ENCODE assay signal across 30 mouse cellular contexts in the genomic region with DNA sequence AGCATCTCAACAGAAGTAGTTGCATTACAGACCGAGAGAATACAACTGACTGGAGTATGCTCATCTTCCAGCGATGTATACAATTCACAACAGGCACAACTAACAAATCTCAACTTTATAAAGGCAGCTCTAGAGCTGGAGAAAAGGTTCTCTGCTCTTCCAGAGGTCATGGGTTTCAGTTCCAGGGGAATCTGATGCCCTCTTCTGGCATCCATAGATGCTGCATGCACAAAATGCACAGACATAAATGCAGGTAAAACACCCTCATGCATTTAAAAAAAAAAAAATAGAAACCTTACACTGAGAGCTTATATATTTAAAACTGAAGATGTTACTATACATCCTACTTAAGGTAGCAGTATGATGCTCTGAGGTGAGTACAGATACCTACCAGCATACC. TPM values are rescaled to one million over a fixed set of nuclear protein-coding genes. Genes with fewer than 3 reads are reported as not detected.
DNase-seq lines count a peak whose midpoint lies in the region; ATAC-seq and TF ChIP-seq lines count a peak whose summit lies in the region.
"Had no signal": no experiment of that assay in that cellular context is flagged by ENCODE, and none has a peak within 500 bp of the region (broad histone marks: within the 10 kb centered on the region; RNA-seq: fewer than 3 reads in every experiment).

No protein-coding gene starts in this region.

- no peak overlapping the region for H3K4me2 ChIP-seq in forebrain, postnatal 0 days (ENCODE audit: low read depth)
- no peak overlapping the region for H3K4me2 ChIP-seq in forebrain, embryonic 15.5 days (replicated peaks)
- no peak overlapping the region for H3K4me2 ChIP-seq in kidney, postnatal 0 days (ENCODE audit: low read length)
- H3K4me2 ChIP-seq in lung, postnatal 0 days (replicated peaks; ENCODE audit: low read depth, low read length): no peak overlapping the region
- H3K4me2 ChIP-seq: embryonic facial prominence, embryonic 13.5 days had no signal

- ATAC-seq in forebrain, postnatal 0 days: no peak
- ATAC-seq in forebrain, embryonic 15.5 days (replicated peaks): no peak
- no peak for ATAC-seq in kidney, postnatal 0 days (replicated peaks; ENCODE audit: low FRiP score, low read depth)
- ATAC-seq in lung, postnatal 0 days: no peak
- 0 out of 2 replicates have a peak, but pooled peaks have one; percentile 19 for ATAC-seq in common myeloid progenitor, adult 5-6 weeks (replicated peaks; ENCODE audit: low read depth, poor library complexity, severe bottlenecking)
- ATAC-seq: forebrain, embryonic 16.5 days; hindbrain, embryonic 16.5 days had no signal

- H3K9ac ChIP-seq in forebrain, postnatal 0 days: no peak overlapping the region
- no peak overlapping the region for H3K9ac ChIP-seq in forebrain, embryonic 15.5 days (replicated peaks)
- no peak overlapping the region for H3K9ac ChIP-seq in kidney, postnatal 0 days (ENCODE audit: low read depth, low read length)
- H3K9ac ChIP-seq in lung, postnatal 0 days (replicated peaks; ENCODE audit: low read depth): no peak overlapping the region
- H3K9ac ChIP-seq: embryonic facial prominence, embryonic 13.5 days had no signal

- no peak for TF ChIP-seq EP300 in lung, postnatal 0 days (IDR thresholded peaks at IDR 0.05)

- H3K27me3 ChIP-seq in forebrain, postnatal 0 days (ENCODE audit: insufficient read depth, low read length): no peaks in the 10 kb centered on the region
- H3K27me3 ChIP-seq in forebrain, embryonic 15.5 days: no peaks in the 10 kb centered on the region
- H3K27me3 ChIP-seq in kidney, postnatal 0 days (ENCODE audit: insufficient read depth, low read length): no peaks in the 10 kb centered on the region
- no peaks in the 10 kb centered on the region for H3K27me3 ChIP-seq in lung, postnatal 0 days (replicated peaks; ENCODE audit: insufficient read depth, low read length)
- H3K27me3 ChIP-seq: CH12.LX; embryonic facial prominence, embryonic 13.5 days had no signal

- H3K9me3 ChIP-seq in forebrain, postnatal 0 days (ENCODE audit: low read length): no peaks in the 10 kb centered on the region
- H3K9me3 ChIP-seq in forebrain, embryonic 15.5 days: no peaks in the 10 kb centered on the region
- no peaks in the 10 kb centered on the region for H3K9me3 ChIP-seq in kidney, postnatal 0 days (replicated peaks; ENCODE audit: low read length)
- no peaks in the 10 kb centered on the region for H3K9me3 ChIP-seq in lung, postnatal 0 days (ENCODE audit: low read length)
- H3K9me3 ChIP-seq: embryonic facial prominence, embryonic 13.5 days; forebrain, embryonic 10.5 days had no signal

- no peak overlapping the region for H3K4me3 ChIP-seq in forebrain, postnatal 0 days (ENCODE audit: low read depth, low read length)
- no peak overlapping the region for H3K4me3 ChIP-seq in forebrain, embryonic 15.5 days
- H3K4me3 ChIP-seq in kidney, postnatal 0 days (replicated peaks; ENCODE audit: low read depth, low read length): no peak overlapping the region
- no peak overlapping the region for H3K4me3 ChIP-seq in lung, postnatal 0 days (ENCODE audit: low read depth, low read length)
- H3K4me3 ChIP-seq: embryonic facial prominence, embryonic 13.5 days; forebrain, embryonic 10.5 days had no signal

- peak; percentile 12; the same call in 1 of the 2 replicates for TF ChIP-seq CTCF in forebrain, postnatal 0 days (IDR thresholded peaks at IDR 0.05; ENCODE audit: low read depth)
- TF ChIP-seq CTCF in kidney, postnatal 0 days (IDR thresholded peaks at IDR 0.05; ENCODE audit: low read depth): peak; percentile 31; the same call in 1 of the 2 replicates
- peak; percentile 27; the same call in 1 of the 2 replicates for TF ChIP-seq CTCF in lung, postnatal 0 days (IDR thresholded peaks at IDR 0.05)

- 97% methylated on average over 2 of the region's 2 CpGs for WGBS in forebrain, postnatal 0 days
- 97% methylated on average over 2 of the region's 2 CpGs for WGBS in forebrain, embryonic 15.5 days
- 94% methylated on average over 2 of the region's 2 CpGs for WGBS in kidney, postnatal 0 days
- 95% methylated on average over 2 of the region's 2 CpGs for WGBS in lung, postnatal 0 days

- peaks cover 53% of the 10 kb centered on the region for H3K36me3 ChIP-seq in forebrain, postnatal 0 days (ENCODE audit: insufficient read depth)
- peaks cover 70% of the 10 kb centered on the region for H3K36me3 ChIP-seq in forebrain, embryonic 15.5 days
- H3K36me3 ChIP-seq in kidney, postnatal 0 days (ENCODE audit: insufficient read depth, low read length): peaks cover 54% of the 10 kb centered on the region
- H3K36me3 ChIP-seq in lung, postnatal 0 days (ENCODE audit: insufficient read depth, low read length): peaks cover 61% of the 10 kb centered on the region

- H3K4me1 ChIP-seq in forebrain, postnatal 0 days (ENCODE audit: insufficient read depth): no peaks in the 10 kb centered on the region
- no peaks in the 10 kb centered on the region for H3K4me1 ChIP-seq in forebrain, embryonic 15.5 days
- H3K4me1 ChIP-seq in kidney, postnatal 0 days (replicated peaks; ENCODE audit: insufficient read depth, low read length): no peaks in the 10 kb centered on the region
- H3K4me1 ChIP-seq in lung, postnatal 0 days (ENCODE audit: insufficient read depth, low read depth, low read length): no peaks in the 10 kb centered on the region
- H3K4me1 ChIP-seq: embryonic facial prominence, embryonic 13.5 days; forebrain, embryonic 10.5 days had no signal

- no peak for DNase-seq in forebrain, postnatal 0 days
- DNase-seq in kidney, postnatal 0 days (ENCODE audit: low spot score): no peak
- DNase-seq in kidney, postnatal 14 days: no peak
- DNase-seq in lung, postnatal 0 days (ENCODE audit: low spot score): no peak
- DNase-seq in lung, postnatal 4 days: no peak
- DNase-seq in embryo, embryonic 9.5 days (ENCODE audit: extremely low spot score): no peak
- DNase-seq: adrenal gland, adult 8-10 months; cerebellum, adult 11 months; cerebellum, adult 9-10 months; cerebellum, postnatal 36 days; embryo, embryonic 11 days; gastrocnemius, postnatal 36 days; heart, postnatal 14 days; kidney, adult 9 months; kidney, postnatal 36 days; layer of hippocampus, postnatal 36 days; lung, adult 18-20 months; lung, postnatal 10 days; midbrain, embryonic 14.5 days; right cerebral cortex, adult 18-20 months; spleen, adult 18-20 months; thymus, adult 18-20 months; thymus, postnatal 25 days had no signal

- H3K27ac ChIP-seq in forebrain, postnatal 0 days (ENCODE audit: low read depth, low read length): no peak overlapping the region
- H3K27ac ChIP-seq in forebrain, embryonic 15.5 days (replicated peaks): no peak overlapping the region
- no peak overlapping the region for H3K27ac ChIP-seq in kidney, postnatal 0 days
- H3K27ac ChIP-seq in lung, postnatal 0 days (ENCODE audit: low read length): no peak overlapping the region
- H3K27ac ChIP-seq: embryonic facial prominence, embryonic 13.5 days; forebrain, embryonic 10.5 days had no signal

RNA-seq across cellular contexts. Expression of gene Serinc3, which starts 13.2 kb away (rescaled TPM):
- total RNA-seq in forebrain, postnatal 0 days (2014; rRNA removed): 81.9 and 98.2 TPM in 2 replicates
- 26.4 and 31.7 TPM in 2 replicates for polyA plus RNA-seq in forebrain, postnatal 0 days (2015; fragmentation: Nextera tagmentation; extraction: Ambion mirVana)
- polyA plus RNA-seq in forebrain, embryonic 15.5 days (2015; fragmentation: Nextera tagmentation; extraction: Ambion mirVana): 27.9 and 28.8 TPM in 2 replicates
- 66.6 and 72.5 TPM in 2 replicates for polyA plus RNA-seq in kidney, postnatal 0 days (2015; fragmentation: Nextera tagmentation; extraction: Ambion mirVana)
- 96.7 and 106 TPM in 2 replicates for polyA plus RNA-seq in lung, postnatal 0 days (2015; fragmentation: Nextera tagmentation; extraction: Ambion mirVana)
- 646 and 682 TPM in 2 replicates for total RNA-seq in common myeloid progenitor, adult 5-6 weeks (2017)

RNA-seq across cellular contexts. Expression of gene Pkig, which starts 26.5 kb away (rescaled TPM):
- 114 and 138 TPM in 2 replicates for total RNA-seq in forebrain, postnatal 0 days (2014; rRNA removed)
- 211 and 214 TPM in 2 replicates for polyA plus RNA-seq in forebrain, postnatal 0 days (2015; fragmentation: Nextera tagmentation; extraction: Ambion mirVana)
- polyA plus RNA-seq in forebrain, embryonic 15.5 days (2015; fragmentation: Nextera tagmentation; extraction: Ambion mirVana): 157 and 165 TPM in 2 replicates
- polyA plus RNA-seq in kidney, postnatal 0 days (2015; fragmentation: Nextera tagmentation; extraction: Ambion mirVana): 179 and 198 TPM in 2 replicates
- polyA plus RNA-seq in lung, postnatal 0 days (2015; fragmentation: Nextera tagmentation; extraction: Ambion mirVana): 95.2 and 106 TPM in 2 replicates
- total RNA-seq in common myeloid progenitor, adult 5-6 weeks (2017): 44.8 and 45.5 TPM in 2 replicates

RNA-seq across cellular contexts. Expression of gene Ttpal, which starts 29.6 kb away (rescaled TPM):
- 80.6 and 89.2 TPM in 2 replicates for total RNA-seq in forebrain, postnatal 0 days (2014; rRNA removed)
- polyA plus RNA-seq in forebrain, postnatal 0 days (2015; fragmentation: Nextera tagmentation; extraction: Ambion mirVana): 23.5 and 32.1 TPM in 2 replicates
- polyA plus RNA-seq in forebrain, embryonic 15.5 days (2015; fragmentation: Nextera tagmentation; extraction: Ambion mirVana): 43.3 and 44.4 TPM in 2 replicates
- 18.1 and 19.7 TPM in 2 replicates for polyA plus RNA-seq in kidney, postnatal 0 days (2015; fragmentation: Nextera tagmentation; extraction: Ambion mirVana)
- 17.2 and 20.0 TPM in 2 replicates for polyA plus RNA-seq in lung, postnatal 0 days (2015; fragmentation: Nextera tagmentation; extraction: Ambion mirVana)
- 7.7 and 10.6 TPM in 2 replicates for total RNA-seq in common myeloid progenitor, adult 5-6 weeks (2017)
